Mouse (Mus musculus) G1E (cell line): ENCODE measurements around the gene Wdfy2.

Source experiments
- CTCF ChIP-seq: IDR thresholded peaks from 2 replicates; pipeline ENCODE4 v1.5.1; 2012; ENCODE audit warnings: low read depth, low read length, inconsistent platforms, mixed read lengths
- GATA1 ChIP-seq: IDR thresholded peaks from 2 replicates; pipeline ENCODE4 v1.6.1; 2012; ENCODE audit warnings: borderline replicate concordance, low read length, inconsistent platforms, mixed read lengths

GRCm38 (mm10) chr14:62867576-62867975, 30.1 kb downstream of the Wdfy2 start:
- no peak for TF ChIP-seq CTCF
- TF ChIP-seq GATA1 = no peak
